Mouse (Mus musculus) embryonic fibroblast, embryonic 13.5 days (primary cell): ENCODE measurements around the gene Faap100.

Experiments
- CTCF ChIP-seq: IDR thresholded peaks from 2 replicates; pipeline ENCODE4 v1.5.1; 2011; ENCODE audit warnings: mild to moderate bottlenecking, control low read depth, low read length, moderate library complexity, borderline replicate concordance; ENCODE audit not compliant: insufficient read depth
- POLR2A ChIP-seq: IDR thresholded peaks from 2 replicates; pipeline ENCODE4 v1.6.1; 2011; ENCODE audit warnings: low read depth, mild to moderate bottlenecking, control low read depth, low read length, moderate library complexity

- TF ChIP-seq CTCF (no peak), POLR2A (no peak)
Observed at GRCm38 (mm10) chr11:120397602-120398001, 19.0 kb upstream of the Faap100 start.
